Mouse (Mus musculus) adipocyte (in vitro differentiated cells): ENCODE measurements around the gene Cacng4.
A peak's percentile ranks its signal among the peaks of the same experiment; 100 is the strongest.

Experiments used
- DNase-seq: peaks from one replicate; pipeline ENCODE4 v3.0.0-alpha.2; 2016; ENCODE audit warnings: low spot score

Cacng4 gene

DNA sequence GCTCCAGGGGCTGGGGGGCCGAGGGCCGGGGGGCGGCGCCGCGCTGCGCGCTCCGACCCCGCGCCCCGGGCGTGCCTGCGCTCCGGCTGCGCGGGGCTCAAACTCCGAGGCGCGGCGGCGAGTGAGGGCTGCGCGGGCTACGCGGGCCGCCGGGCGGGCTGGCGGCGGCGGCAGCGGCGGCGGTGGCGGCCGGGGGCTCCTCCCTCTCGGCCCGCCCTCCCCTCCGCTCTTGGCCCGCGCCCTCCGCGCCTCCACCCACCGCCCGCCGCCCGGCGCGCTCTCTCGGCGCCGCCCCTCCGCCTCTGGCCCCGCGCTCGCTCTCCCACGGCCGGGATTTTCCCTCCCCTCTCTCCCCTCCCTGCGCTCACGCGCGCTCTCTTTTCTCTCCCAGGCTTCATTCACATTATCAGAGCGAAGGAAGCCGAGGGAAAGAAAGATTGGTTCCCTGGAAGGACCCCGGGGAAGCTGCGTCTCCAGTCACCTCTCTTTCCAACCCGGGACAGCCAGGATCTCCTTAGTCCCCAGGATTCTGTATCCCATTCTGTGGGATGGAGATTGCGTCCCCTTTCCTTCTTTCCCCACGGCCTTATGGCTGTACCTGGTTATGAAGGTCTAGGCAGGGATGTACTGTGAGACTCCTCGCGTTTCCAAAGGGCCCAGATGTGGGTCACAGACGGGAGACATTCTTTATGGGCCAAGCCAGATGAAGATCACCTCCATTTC lies at the start of gene Cacng4:
Gene Cacng4, minus strand, starts transcription at position 11 of the 723 bp plus-strand sequence.
- DNase-seq: no peak

DNA sequence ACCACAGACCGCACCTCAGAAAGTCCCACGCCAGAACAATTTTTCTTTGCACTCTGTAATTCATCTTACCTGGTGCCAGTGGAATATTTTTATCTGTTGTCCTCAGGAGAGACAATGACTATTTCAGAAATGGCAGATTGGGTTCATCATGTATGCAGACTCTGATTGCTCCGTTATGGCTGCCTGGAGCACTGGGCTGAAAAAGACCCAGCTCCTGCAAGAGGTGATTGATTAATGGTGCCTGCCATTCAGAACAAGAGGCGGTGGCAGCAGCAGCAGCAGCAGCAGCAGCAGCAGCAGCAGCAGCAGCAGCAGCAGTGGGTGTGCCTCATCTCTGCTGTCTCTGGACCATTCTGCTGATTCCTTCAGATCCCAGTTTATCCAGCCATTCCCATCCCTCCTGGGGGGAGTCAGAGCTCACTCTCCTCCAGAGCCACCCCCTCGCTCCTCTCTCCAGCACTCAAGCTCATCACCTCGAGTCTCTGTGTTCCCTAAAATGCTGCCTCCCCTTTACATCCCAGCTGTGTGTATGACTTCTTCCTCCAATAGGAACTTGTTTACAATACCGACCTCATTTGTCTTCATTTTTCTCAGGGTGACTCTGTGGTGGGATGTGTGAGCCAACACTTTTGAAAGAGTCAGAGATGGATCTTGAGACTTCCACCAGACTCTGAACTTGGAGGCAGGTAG lies 39.1 kb upstream of the Cacng4 start:
- DNase-seq: no peak

GRCm38 (mm10) chr11:107817196-107817595 lies 22.8 kb upstream of the Cacng4 start:
- DNase-seq: peak; percentile 29

GRCm38 (mm10) chr11:107812941-107813648 lies 18.7 kb upstream of the Cacng4 start:
- DNase-seq: no peak

- DNase-seq: no peak
These were observed 18.1 kb upstream of the Cacng4 start for GRCm38 (mm10) chr11:107812429-107812828.

GRCm38 (mm10) chr11:107808508-107808907 lies 14.2 kb upstream of the Cacng4 start:
- DNase-seq: no peak

GRCm38 (mm10) chr11:107806058-107806457 lies 11.7 kb upstream of the Cacng4 start:
- DNase-seq: no peak

- DNase-seq: peak; percentile 87
These were observed 7.6 kb upstream of the Cacng4 start for GRCm38 (mm10) chr11:107801946-107802345.

- DNase-seq: peak; percentile 34
These were observed 5.0 kb upstream of the Cacng4 start for GRCm38 (mm10) chr11:107799331-107799730.

DNA sequence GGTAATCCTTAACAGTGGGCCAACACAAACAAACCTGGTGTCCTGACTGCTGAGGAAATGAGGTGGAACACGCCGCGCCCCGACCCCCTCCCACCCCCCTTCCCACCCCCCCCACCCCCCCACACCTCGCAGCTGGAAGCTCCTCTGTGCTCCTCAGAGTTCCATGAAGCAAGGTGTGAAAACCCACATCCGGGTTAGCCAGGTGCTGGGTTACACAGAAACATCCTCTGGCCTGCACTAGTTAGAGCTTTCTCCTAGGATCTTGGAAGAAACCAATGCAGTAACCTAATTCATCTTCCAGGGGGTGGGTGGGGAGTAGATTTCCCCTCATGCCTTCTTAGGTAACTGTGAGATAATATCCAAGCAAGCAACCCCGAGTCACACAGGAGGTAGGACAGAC lies 2.0 kb upstream of the Cacng4 start:
- no peak for DNase-seq

GRCm38 (mm10) chr11:107795384-107796035 lies 1.2 kb upstream of the Cacng4 start:
- peak; percentile 86 for DNase-seq

GRCm38 (mm10) chr11:107794103-107794493 lies 259 bp downstream of the Cacng4 start:
- no peak for DNase-seq

DNA sequence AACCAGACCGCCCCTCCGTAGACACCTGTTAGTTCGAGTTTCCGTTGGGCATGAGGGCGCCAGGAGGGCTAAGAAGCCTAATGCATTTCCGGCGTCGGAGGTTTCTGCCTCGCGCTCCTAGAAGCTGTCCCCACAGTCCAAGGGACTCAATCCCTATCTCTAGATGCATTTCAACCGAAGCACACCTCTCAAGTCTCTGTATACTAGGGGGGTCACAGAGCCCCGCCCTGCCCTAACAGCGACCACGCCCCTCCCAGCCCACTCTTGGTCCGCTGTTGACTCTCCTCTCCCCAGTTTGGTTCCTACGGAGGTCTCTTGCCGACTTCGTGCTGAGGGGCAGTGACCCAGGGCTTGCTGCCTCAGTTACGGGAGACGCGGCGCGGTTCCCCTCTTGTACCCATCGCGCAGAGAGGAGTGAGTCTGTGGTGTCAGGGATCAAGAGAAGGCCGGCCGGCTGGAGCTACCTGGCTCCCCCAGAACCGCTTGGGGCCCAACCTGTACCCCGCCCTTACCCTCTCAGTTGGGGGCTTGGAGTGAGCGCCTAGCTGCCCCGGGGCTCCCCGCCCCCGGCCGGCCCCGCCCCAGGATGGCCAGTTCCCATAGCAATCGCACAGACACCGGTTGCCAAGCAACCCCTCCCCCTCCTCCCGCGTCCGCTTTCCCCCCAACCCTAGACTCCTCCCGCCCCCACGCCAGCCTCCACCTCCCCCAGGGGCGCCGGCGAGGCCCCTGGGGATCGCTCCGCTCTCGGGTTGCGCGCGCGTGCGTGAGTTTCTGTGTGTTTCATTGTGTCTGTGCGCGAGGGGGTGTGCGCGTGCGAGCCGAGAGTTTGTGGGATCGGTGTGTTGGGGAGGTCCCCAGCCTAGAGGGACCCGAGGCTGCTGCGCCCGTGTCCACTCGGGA lies 906 bp downstream of the Cacng4 start:
- DNase-seq: no peak

- no peak for DNase-seq
These were observed 2.2 kb downstream of the Cacng4 start for GRCm38 (mm10) chr11:107792136-107792535.

DNA sequence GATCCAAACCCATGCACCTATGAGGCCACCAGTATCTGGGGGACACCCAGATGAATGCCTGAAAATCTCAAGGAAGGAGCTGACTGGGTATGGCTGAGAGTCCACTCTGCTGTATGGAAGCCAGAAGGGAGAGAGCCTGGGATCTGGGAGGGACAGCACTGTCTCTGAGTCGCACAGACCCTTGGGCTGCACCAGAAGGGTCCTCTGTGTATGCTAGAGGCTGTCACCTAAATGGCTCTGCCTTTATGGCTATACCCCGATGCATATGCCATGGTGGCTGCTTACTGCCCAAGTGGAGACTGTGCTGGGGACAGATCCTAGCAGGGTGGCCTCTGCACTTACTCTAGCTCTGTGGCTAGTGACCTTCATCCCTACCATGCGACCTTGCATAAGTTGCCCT lies 8.6 kb downstream of the Cacng4 start:
- DNase-seq: no peak

GRCm38 (mm10) chr11:107785288-107785687 lies 9.1 kb downstream of the Cacng4 start:
- DNase-seq: no peak

DNA sequence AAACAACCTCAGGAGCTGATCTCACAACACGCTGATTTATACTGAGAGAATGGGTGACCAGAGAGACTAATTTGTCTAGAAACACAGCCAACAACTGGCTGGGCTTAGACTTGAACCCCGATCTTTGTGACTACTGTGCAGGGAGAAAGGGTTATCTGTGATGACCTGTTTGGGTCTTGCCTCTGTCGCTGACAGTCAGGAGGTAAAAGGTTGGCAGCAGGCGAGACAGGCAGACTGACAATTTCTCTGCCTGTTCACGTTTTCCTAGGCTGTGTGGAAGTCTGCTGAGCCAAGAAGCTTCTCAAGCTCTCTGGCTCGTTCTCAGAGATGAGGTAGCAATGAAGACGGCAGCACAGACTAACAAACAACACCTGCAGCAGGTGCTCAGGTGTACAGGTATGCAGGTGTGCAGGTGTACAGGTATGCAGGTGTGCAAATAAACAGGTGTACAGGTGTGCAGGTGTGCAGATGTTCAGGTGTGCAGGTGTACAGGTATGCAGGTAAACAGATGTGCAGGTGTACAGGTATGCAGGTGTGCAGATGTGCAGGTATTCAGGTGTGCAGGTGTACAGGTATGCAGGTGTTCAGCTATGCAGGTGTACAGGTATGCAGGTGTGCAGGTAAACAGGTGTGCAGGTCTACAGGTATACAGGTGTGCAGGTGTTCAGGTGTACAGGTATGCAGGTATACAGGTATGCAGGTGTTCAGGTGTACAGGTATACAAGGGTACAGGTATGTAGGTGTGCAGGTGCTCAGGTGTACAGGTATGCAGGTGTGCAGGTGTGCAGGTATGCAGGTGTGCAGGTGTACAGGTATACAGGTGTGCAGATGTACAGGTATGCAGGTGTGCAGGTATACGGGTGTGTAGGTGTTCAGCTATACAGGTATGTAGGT lies 10.2 kb downstream of the Cacng4 start:
- no peak for DNase-seq

DNA sequence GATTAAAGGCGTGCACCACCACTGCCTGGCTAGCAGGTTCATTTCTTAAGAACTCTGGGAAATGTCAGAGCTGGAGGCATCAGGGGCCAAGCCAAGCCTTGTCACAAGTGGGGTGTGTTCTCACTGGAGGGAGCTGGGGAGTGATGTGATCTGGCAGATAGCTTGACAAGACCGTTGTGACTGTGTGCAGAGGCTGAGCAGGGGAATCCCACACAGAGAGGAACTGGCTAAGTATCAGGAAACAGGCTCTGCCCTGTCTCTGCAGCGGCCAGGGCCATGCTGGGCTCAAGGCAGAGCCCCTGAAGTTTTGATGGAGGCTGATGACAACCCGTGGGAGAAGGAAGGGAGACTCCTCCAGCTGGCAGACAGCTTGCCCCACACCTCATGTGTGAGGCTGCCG lies 11.8 kb downstream of the Cacng4 start:
- peak; percentile 35 for DNase-seq

DNA sequence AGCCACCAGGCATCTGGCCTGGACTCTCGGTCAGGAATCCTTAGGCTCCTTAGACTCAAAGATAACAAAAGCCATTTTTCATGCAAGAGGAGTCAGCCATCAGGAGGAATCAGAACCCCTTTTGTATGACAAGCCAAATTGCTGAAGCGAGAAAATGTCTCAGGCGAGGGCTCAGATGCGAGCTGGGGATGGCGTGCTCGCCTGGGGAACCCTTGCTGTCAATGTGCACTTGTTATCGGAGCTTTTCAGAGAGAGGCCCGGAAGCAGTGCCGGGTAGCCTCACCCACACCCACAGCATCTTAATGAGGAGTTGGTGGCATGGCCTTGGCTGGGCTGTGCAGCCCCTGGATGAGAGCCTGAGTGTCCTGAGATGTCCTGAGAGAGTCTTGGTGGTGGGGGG lies 15.5 kb downstream of the Cacng4 start:
- DNase-seq: no peak

GRCm38 (mm10) chr11:107777487-107777886 lies 16.9 kb downstream of the Cacng4 start:
- no peak for DNase-seq
